Mouse (Mus musculus) 416B (cell line): ENCODE measurements around the gene Tesk1.
A peak's percentile ranks its signal among the peaks of the same experiment; 100 is the strongest.

Experiments used
- DNase-seq: peaks from one replicate; pipeline ENCODE4 v3.0.0; 2011; ENCODE audit warnings: low read depth

Gene Tesk1

DNA sequence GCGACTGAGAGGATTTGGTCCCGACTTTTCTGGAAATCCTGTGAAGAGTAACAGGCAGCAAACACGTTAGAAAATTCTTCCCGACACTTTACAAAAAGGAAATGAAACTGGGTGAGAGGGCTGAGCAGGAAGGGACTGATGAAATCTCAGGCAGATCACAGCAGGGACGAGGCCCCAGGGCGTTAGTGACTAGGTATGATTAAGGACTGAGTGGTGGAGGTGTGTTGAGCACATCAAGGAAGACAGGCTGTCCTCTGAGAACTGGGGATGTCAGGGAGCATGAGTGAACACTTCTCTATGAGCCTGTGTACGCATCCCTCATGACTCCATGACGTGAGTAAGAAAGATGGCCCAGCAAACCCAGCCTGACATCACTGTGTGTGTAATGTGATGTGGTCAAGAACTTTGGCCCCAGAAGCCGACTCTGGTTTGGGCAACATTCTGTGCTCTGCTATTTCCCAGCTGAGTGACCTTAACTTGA, 21.9 kb upstream of the Tesk1 start:
- no peak for DNase-seq

GRCm38 (mm10) chr4:43420305-43420704, 21.4 kb upstream of the Tesk1 start:
- DNase-seq: peak; percentile 81

GRCm38 (mm10) chr4:43421632-43422240, 20.0 kb upstream of the Tesk1 start:
- no peak for DNase-seq

DNA sequence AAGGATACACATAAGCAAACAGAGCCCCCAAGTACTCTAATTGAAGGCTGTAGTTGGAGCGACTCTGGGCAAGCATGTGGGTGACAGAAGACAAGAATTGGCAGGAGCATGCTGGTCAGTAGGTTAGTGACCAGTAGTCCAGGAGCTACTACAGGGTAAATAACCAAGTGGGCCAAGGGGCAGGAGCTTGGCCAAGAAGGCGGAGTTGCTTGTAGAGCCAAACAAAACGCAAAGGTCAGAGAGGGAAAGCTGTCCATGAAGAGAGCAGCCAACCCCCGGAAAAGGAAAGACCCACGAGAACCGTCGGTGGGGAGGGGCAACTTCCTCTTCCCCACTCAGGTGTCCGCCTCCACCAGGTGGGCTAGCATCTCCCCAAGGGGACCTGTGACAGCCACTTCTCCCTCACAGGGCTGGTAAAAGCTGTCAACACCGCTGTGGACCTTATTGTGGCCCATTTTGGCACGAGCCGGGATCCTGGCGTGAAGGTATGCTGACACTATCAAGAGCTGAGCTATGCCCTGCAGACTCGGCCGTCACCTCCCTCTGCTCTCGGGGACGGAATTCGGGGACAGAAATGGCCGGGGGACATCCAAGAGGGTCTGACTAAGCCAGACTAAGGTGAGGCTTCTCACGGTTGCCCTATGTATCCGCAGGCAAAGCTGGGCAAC, 18.3 kb upstream of the Tesk1 start:
- no peak for DNase-seq

DNA sequence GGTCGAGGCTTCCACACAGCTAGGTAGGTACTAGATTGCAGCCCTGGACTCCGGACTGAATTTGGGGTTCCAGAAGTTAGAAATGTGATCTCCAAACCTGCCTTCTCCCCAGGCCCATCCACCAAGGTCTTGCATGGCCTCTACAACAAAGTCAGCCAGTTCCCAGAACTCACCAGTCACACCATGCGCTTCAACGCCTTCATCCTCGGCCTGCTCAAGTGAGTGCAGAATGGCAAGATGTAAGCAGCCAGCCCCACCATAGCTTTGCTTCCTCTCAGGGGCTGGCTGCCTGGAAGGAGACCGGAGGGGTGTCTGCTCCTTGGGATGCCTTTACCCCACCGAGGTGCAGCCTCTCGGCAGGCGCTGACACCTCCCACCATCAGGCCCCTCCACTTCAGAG, 17.7 kb upstream of the Tesk1 start:
- DNase-seq: no peak

DNA sequence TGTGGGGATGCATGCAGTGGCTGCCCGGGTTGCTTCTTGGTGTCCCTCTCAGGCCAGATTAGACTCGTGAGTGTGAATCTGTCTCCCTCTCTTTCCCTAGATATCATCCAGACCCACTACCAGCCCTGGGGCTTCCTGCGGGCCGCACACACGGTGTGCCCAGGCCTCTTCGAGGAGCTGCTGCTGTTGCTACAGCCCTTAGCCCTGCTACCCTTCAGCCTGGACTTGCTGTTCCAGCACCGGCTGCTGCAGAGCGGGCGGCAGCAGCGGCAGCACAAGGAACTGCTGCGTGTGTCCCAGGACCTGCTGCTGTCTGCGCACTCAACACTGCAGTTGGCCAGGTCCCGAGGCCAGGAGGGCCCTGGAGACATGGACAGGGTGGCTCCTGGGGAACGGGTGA, 16.5 kb upstream of the Tesk1 start:
- DNase-seq: no peak

- DNase-seq: no peak
These were observed 15.9 kb upstream of the Tesk1 start for GRCm38 (mm10) chr4:43425648-43426380.

- DNase-seq: no peak
These were observed 15.3 kb upstream of the Tesk1 start for GRCm38 (mm10) chr4:43426487-43426886.

DNA sequence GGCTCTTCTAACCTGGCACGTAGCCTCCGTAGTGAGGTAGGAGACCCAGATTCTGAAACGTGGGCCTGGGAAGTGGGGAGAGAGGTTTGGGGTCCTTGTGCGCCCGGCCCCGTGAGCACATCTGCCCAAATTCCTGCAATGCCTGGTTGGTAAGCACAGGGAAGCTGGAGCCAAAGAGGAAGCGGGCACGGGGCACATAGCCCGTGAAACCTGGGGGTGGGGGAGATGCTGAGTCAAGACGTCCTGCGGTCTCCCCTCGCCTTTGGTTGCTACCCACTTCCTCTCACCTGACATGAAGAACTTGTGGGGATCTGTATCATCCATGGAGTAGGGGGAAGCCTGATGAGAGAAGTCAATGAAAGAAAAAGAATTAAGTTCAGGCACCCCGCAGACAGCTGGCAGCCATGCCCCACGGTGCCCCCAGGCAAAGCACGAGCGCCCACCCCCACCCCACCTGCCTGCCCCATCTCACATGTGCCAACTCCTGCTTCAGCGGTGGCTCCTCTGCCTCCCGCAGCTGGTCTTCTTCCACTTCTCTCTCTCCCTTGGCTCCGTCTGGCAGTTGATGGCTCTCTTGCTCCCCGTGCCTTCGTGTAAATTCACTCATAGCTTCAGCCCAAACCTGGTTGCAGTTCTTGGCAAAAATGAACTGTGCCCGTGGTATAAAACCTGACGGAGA, 14.1 kb upstream of the Tesk1 start:
- DNase-seq: no peak

GRCm38 (mm10) chr4:43428180-43428861, 13.4 kb upstream of the Tesk1 start:
- DNase-seq: no peak

DNA sequence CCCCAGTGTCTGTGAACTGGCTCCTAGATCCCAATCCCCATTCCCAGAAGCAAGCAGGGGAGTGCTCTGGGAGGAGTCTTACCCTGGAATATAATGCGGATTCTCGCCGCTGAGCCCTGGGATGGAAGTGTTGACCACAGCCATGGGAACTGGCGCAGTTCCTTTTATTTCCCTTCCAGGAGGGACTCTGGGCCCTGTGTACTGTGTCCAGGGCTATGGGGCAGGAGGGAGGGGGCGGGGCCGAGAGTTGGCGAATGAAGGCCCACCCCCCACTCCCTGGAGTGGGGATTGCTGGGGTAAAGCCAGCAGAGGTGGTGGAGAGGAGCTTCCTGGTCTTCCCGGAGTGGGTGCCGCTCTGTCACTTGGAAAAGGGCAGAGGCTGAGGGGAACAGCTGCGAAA, 12.8 kb upstream of the Tesk1 start, which contains the start of gene Fam166b:
TSS of gene Fam166b (minus strand) at position 189 of the 400 bp plus-strand sequence.
- DNase-seq: no peak

DNA sequence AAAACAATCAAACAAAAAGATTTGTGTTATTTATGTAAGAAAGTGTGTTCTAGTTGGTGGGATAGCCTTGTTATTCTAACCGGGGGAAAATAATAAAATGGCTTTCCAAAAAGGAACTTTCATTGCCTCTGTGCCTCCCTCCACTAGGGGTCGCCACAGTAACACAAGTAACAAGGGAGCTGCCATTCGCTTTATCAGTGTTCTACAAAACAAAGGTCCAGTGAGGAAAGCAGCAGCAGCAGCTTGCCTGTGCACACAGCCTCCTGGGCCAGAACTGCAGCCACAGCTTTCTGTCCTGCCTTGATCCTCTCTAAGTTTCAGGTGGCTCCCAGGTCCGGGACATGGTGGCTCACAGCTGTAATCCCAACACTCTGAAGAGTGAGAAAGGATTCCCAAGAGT, 10.0 kb upstream of the Tesk1 start:
- DNase-seq: peak; percentile 91

DNA sequence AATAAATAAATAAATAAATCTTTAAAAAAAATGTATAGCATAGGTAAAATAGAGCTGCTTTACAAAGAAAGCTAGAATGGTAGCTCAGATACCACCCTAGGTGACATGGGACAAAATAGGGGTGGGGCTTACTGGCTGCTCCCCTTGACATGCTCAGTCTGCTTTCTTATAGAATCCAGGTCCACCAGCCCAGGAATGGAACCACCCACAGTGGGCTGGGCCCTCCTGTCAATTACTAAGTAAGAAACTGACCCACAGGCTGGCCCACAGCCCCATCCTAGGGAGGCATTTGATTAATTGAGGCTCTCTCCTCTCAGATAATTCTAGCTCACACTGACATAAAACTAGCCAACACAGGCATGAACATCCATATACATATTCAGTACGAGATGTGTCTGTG, 8.9 kb upstream of the Tesk1 start:
- DNase-seq: no peak

GRCm38 (mm10) chr4:43442044-43442443, 305 bp downstream of the Tesk1 start:
- DNase-seq: peak; percentile 99

DNA sequence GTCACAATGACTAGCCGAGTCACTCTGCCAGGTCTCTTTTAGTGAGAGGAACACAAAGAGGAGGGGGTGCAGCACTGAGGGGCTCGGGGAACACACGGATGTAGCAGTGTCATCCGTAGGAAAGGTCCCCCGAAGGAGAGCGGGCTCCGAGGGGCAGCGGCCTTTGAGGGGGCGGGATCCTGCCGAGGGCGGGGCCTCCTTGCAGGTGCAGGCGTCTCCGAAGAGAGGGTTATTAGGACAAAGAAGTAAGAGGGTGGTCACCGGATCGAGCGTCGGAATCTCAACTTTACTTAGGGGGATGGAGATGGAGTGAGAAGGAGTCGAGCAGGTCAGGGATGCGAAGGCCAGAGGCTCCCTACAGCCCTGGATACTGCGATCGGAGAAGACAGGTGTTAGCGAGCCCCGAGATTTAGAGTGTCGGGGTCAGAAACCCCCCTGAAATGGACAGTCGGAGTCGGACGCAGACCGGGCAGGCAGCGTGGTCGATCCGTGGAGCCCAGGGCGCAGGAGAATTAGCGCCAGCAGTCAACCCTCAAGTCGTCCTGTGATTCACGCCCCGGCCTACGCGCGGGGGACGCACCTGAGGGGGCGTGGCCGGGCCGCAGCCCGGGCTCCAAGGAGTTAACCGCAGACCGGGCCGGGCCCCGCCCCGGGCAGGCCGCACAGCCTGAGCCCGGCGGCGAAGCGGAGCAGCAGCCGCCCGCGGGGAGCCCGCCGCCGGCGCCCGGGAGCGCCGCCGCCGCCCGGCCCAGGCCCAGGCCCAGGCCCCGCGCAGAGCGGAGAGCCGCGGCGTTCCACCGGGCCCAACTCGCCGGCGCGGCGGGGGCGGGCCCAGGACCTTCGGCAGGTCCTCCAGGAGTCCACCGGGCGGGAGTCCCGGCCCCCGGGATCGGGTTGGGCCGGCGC, 970 bp downstream of the Tesk1 start:
- DNase-seq: peak; percentile 77

GRCm38 (mm10) chr4:43443511-43443910, 1.8 kb downstream of the Tesk1 start:
- DNase-seq: peak; percentile 28

GRCm38 (mm10) chr4:43447251-43447650, 5.5 kb downstream of the Tesk1 start:
- no peak for DNase-seq

DNA sequence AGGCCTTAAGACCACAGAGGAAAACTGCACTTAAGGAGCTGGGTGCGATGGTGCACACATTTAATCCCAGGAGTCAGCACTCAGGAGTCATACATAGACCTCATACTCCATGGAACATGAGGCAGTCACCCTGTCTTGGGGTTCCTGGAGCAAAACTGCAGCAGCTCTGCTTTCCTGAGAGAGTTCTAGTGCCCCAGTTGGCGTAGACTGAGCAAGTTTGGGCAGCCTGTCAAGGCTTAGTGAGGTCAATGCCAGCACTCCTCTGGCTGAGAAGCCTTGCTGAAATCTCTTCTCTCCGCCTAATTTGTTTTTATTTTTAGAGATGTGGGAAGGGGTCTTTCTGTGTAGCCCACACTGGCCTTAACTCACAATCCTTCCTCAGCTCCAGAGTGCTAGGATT, 6.8 kb downstream of the Tesk1 start:
- DNase-seq: no peak

- no peak for DNase-seq
These were observed 10.6 kb downstream of the Tesk1 start for GRCm38 (mm10) chr4:43452315-43452714.

DNA sequence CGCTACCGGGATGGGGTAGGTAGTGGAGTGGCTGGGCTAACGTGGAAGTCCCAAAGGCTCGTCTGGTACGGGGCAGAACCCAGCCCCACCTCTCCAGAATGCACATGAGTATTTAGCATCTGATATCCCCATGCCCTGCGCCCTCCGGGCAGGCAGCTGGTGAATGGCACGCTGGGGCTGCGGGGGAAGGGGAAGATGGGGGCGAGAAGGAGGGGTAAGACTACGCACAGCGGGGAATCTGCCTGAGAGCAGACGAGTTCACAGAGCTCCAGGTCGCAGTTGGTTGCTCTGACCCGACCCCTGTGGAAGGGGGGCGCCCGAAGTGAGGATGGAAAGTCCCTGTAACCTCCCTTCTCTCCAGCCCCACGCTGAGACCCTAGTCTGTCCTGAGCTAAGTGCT, 11.7 kb downstream of the Tesk1 start:
- DNase-seq: no peak
